Mouse (Mus musculus) hindbrain, embryonic 11.5 days (tissue): Measurements from ENCODE around the gene Kcnc3. TPM values are rescaled to one million over a fixed set of nuclear protein-coding genes. Genes with fewer than 3 reads are reported as not detected.
A peak's percentile ranks its signal among the peaks of the same experiment; 100 is the strongest.

Source experiments
- ATAC-seq: fragments of 200-750 bp; cut with Nextera tagmentation; 2 replicates; pipeline ENCODE4 v1.8.0; 2017; ENCODE audit warnings: mild to moderate bottlenecking, moderate TSS enrichment, moderate library complexity; ENCODE audit not compliant: low FRiP score
- DNase-seq: peaks from one replicate; pipeline ENCODE4 v3.0.0-alpha.2; 2015; ENCODE audit warnings: low spot score
- H3K27ac ChIP-seq: fragments of 300-500 bp; sonication (generic); 2 replicates; pipeline ENCODE4 v1.5.1; 2014; ENCODE audit warnings: mild to moderate bottlenecking, low read depth, low read length
- H3K27me3 ChIP-seq: fragments of 300-500 bp; sonication (generic); 2 replicates; pipeline ENCODE4 v1.6.1; 2014; ENCODE audit warnings: mild to moderate bottlenecking, low read length, moderate library complexity, mixed read lengths; ENCODE audit not compliant: control insufficient read depth, insufficient read depth
- H3K36me3 ChIP-seq: fragments of 300-500 bp; sonication (generic); 2 replicates; pipeline ENCODE4 v1.6.1; 2014; ENCODE audit warnings: mild to moderate bottlenecking, low read length, moderate library complexity, mixed read lengths; ENCODE audit not compliant: control insufficient read depth, insufficient read depth
- H3K4me1 ChIP-seq: fragments of 300-500 bp; sonication (generic); replicated peaks from 2 replicates; pipeline ENCODE4 v1.6.1; 2014; ENCODE audit warnings: low read length, mixed read lengths; ENCODE audit not compliant: control insufficient read depth, insufficient read depth
- H3K4me2 ChIP-seq: fragments of 300-500 bp; sonication (generic); replicated peaks from 2 replicates; pipeline ENCODE4 v1.6.1; 2014; ENCODE audit warnings: mild to moderate bottlenecking, low read depth, low read length
- H3K4me3 ChIP-seq: fragments of 300-500 bp; sonication (generic); 2 replicates; pipeline ENCODE4 v1.5.1; 2014; ENCODE audit warnings: low read depth, low read length
- H3K9ac ChIP-seq: fragments of 300-500 bp; sonication (generic); 2 replicates; pipeline ENCODE4 v1.6.1; 2014; ENCODE audit warnings: low read depth, low read length
- H3K9me3 ChIP-seq: fragments of 300-500 bp; sonication (generic); 2 replicates; pipeline ENCODE4 v1.6.1; 2016; ENCODE audit warnings: low read length; ENCODE audit not compliant: control insufficient read depth
- WGBS: fragments of 180-500 bp; shearing (Covaris S2); extraction: QIAGEN DNeasy Blood & Tissue Kit; methylation state at CpG from one replicate; pipeline ENCODE4 v1.1.7; 2014; 5-methylcytosine and 5-hydroxymethylcytosine counted together
- polyA plus RNA-seq: library from polyadenylated mRNA; unstranded; fragments of >200 nt; fragmentation: Nextera tagmentation; extraction: Ambion mirVana; gene quantifications from 2 replicates; pipeline ENCODE4 v1.2.1, GENCODE M21; 2014

Gene Kcnc3
- polyA plus RNA-seq, 1 experiment from 2014 or later = 2.1 TPM

GRCm38 (mm10) chr7:44647729-44648128, 57.3 kb downstream of the Kcnc3 start:
- H3K36me3 ChIP-seq = no peaks in the 10 kb centered on the region
- no peak overlapping the region for H3K4me2 ChIP-seq
- H3K9ac ChIP-seq = no peak overlapping the region
- no peak overlapping the region for H3K27ac ChIP-seq
- no peaks in the 10 kb centered on the region for H3K9me3 ChIP-seq
- DNase-seq (no peak), ATAC-seq (no peak)
- no peaks in the 10 kb centered on the region for H3K4me1 ChIP-seq
- H3K27me3 ChIP-seq = peaks cover 8% of the 10 kb centered on the region
- no peak overlapping the region for H3K4me3 ChIP-seq
- WGBS = 70% methylated on average over 10 of the region's 10 CpGs

- ATAC-seq = no peak
- Histone ChIP-seq H3K9ac (no peak overlapping the region), H3K4me2 (no peak overlapping the region), H3K4me3 (no peak overlapping the region), H3K27ac (no peak overlapping the region), H3K27me3 (peaks cover 8% of the 10 kb centered on the region), H3K4me1 (no peaks in the 10 kb centered on the region), H3K9me3 (no peaks in the 10 kb centered on the region), H3K36me3 (no peaks in the 10 kb centered on the region)
- no peak for DNase-seq
- WGBS = 77% methylated on average over 8 of the region's 8 CpGs
Observed at GRCm38 (mm10) chr7:44649094-44649610, 58.7 kb downstream of the Kcnc3 start.

DNA sequence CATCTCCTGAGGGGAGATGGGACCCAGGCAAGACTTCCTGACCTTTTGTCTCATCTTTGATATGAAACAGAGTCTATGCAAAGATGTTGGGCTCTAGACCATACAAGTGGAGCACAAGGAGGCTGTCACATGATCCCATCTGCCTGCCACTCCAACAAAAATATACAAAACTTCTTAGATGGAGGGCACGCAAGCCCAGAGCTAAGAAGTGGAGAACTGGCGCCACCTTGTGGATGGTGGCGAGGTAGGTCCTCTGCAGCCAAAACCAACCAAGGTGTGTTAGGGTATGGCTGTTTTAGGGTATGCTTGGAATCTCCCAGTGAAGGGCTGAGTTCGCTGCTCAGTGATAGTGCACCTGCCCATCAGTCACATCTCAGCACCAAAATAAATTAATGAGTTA, 59.5 kb downstream of the Kcnc3 start:
- no peak for ATAC-seq
- Histone ChIP-seq H3K9me3 (no peaks in the 10 kb centered on the region), H3K4me1 (no peaks in the 10 kb centered on the region), H3K4me3 (no peak overlapping the region), H3K27ac (no peak overlapping the region), H3K4me2 (no peak overlapping the region), H3K27me3 (peaks cover 8% of the 10 kb centered on the region), H3K9ac (no peak overlapping the region), H3K36me3 (no peaks in the 10 kb centered on the region)
- peak; percentile 82 for DNase-seq
- whole genome bisulfite sequencing = 10% methylated on average over 4 of the region's 4 CpGs

GRCm38 (mm10) chr7:44651416-44651815, 61.0 kb downstream of the Kcnc3 start:
- Histone ChIP-seq H3K4me1 (no peaks in the 10 kb centered on the region), H3K27ac (no peak overlapping the region), H3K4me2 (no peak overlapping the region), H3K36me3 (no peaks in the 10 kb centered on the region), H3K9ac (no peak overlapping the region), H3K27me3 (no peaks in the 10 kb centered on the region), H3K4me3 (no peak overlapping the region), H3K9me3 (no peaks in the 10 kb centered on the region)
- DNase-seq (no peak), ATAC-seq (no peak)
- 81% methylated on average over 7 of the region's 7 CpGs for WGBS

GRCm38 (mm10) chr7:44653773-44654172, 63.3 kb downstream of the Kcnc3 start:
- Histone ChIP-seq H3K4me1 (no peaks in the 10 kb centered on the region), H3K9me3 (no peaks in the 10 kb centered on the region), H3K4me3 (no peak overlapping the region), H3K27ac (no peak overlapping the region), H3K36me3 (no peaks in the 10 kb centered on the region), H3K27me3 (no peaks in the 10 kb centered on the region), H3K4me2 (no peak overlapping the region), H3K9ac (no peak overlapping the region)
- no peak for ATAC-seq
- 59% methylated on average over 8 of the region's 8 CpGs for WGBS
- DNase-seq = peak; percentile 46

Other genes starting within 250 kb of the Kcnc3 start
- gene Syt3, start 206.6 kb upstream of the Kcnc3 start, polyA plus RNA-seq = 2.4 and 3.5 TPM in 2 replicates
- 1.3 and 1.4 TPM in 2 replicates for gene 1700008O03Rik, start 204.8 kb upstream of the Kcnc3 start, polyA plus RNA-seq
- gene Lrrc4b, start 161.6 kb upstream of the Kcnc3 start, polyA plus RNA-seq = 9.1 and 11.4 TPM in 2 replicates
- 1.2 and 2.1 TPM in 2 replicates for gene Aspdh, start 125.3 kb upstream of the Kcnc3 start, polyA plus RNA-seq
- gene Josd2, start 122.7 kb upstream of the Kcnc3 start, polyA plus RNA-seq = 57.3 and 59.1 TPM in 2 replicates
- gene Emc10, start 94.1 kb upstream of the Kcnc3 start, polyA plus RNA-seq = 90.2 and 97.2 TPM in 2 replicates
- gene Fam71e1, start 94.1 kb upstream of the Kcnc3 start, polyA plus RNA-seq = 13.5 and 20.6 TPM in 2 replicates
- gene Mybpc2, start 66.0 kb upstream of the Kcnc3 start, polyA plus RNA-seq = 0.07 and 0.19 TPM in 2 replicates
- not detected in 2 replicates for gene Spib, start 58.6 kb upstream of the Kcnc3 start, polyA plus RNA-seq
- gene Pold1, start 41.8 kb upstream of the Kcnc3 start, polyA plus RNA-seq = 40.9 and 43.2 TPM in 2 replicates
- gene Nr1h2, start 36.7 kb upstream of the Kcnc3 start, polyA plus RNA-seq = 70.8 and 72.7 TPM in 2 replicates
- gene Napsa, start 18.3 kb upstream of the Kcnc3 start, polyA plus RNA-seq = 0.28 and 0.66 TPM in 2 replicates
- 1.9 and 2.3 TPM in 2 replicates for gene Myh14, start 80.2 kb downstream of the Kcnc3 start, polyA plus RNA-seq
- not detected in 2 replicates for gene Izumo2, start 118.1 kb downstream of the Kcnc3 start, polyA plus RNA-seq
- 32.5 and 36.7 TPM in 2 replicates for gene Vrk3, start 157.7 kb downstream of the Kcnc3 start, polyA plus RNA-seq
- gene Zfp473, start 160.4 kb downstream of the Kcnc3 start, polyA plus RNA-seq = 3.0 and 3.7 TPM in 2 replicates
- gene Nup62, start 225.4 kb downstream of the Kcnc3 start, polyA plus RNA-seq = 44.2 and 62.3 TPM in 2 replicates
- gene Il4i1, start 225.7 kb downstream of the Kcnc3 start, polyA plus RNA-seq = 0.60 and 1.7 TPM in 2 replicates
- gene Atf5, start 226.0 kb downstream of the Kcnc3 start, polyA plus RNA-seq = 1.9 and 2.0 TPM in 2 replicates